Mouse (Mus musculus): Measurements from ENCODE around the gene Stc2. TPM values are rescaled to one million over a fixed set of nuclear protein-coding genes. Genes with fewer than 3 reads are reported as not detected.
A peak's percentile ranks its signal among the peaks of the same experiment; 100 is the strongest.

The Stc2 gene
- total RNA-seq, 2 experiments from 2014 or later = 0.86 to 1.4 TPM

- no peak for DNase-seq
Measured at GRCm38 (mm10) chr11:31366421-31366820, 3.5 kb downstream of the Stc2 start.

DNA sequence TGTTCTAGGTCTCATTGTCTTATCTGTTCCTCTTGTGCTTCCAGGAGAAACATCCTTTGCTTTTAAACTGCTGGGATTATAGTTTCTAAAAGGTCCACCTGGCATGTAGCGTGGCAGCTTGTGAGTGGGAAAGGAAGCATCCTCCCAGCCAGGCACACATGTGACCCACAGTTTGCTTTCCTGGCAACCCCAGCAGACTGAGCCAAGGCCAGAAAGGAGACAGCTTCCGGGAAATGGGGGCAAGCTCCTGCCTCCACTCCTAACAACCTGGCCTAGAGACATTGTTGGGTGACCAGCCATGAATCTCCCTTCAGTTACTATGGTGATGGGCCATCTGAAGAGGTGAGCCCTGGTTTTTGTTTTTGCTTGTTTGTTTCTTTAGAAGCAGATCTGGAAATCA lies 3.9 kb downstream of the Stc2 start:
- no peak for DNase-seq

GRCm38 (mm10) chr11:31365280-31365679 lies 4.6 kb downstream of the Stc2 start:
- peak in 1 of 2 experiments; percentile 17 for DNase-seq

DNA sequence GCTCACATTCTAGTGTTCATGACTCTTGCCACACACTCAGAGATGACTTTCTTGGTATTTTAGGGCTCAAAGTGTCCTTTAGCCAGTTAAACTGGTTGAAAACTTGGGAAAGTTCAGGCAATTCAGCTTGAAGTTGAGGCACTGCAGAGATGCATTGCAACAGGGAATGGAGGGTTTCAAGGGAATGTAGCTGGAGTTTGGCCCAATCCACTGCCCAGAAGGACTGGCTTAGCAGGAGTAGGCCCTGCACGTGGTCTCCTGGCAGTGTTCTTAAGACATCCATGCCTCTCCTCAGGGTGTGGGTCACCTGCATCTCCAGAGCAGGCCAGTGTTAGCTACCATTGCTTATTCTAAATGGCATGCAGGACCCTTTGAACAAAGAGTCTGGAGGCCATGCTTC lies 7.0 kb downstream of the Stc2 start:
- no peak for DNase-seq

DNA sequence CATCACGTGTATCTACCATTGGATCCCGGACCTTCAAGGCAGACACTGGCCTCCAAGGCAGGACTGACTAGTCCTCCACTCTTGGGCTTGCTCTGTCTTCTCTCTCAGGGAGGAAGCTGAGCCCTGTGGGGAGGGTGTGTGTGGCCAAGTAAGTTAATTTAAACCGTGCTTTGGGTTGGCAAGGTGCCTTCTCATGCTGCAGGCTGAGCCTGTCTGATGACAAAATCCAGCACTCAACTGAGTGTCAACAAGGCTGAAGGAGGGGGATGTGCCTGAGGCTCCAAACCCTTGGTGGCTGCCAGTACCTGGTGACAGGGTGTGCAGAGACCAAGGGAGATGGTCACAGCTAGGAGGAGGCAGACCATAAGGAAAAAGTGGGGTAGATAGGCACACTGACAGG lies 7.5 kb downstream of the Stc2 start:
- no peak for DNase-seq

DNA sequence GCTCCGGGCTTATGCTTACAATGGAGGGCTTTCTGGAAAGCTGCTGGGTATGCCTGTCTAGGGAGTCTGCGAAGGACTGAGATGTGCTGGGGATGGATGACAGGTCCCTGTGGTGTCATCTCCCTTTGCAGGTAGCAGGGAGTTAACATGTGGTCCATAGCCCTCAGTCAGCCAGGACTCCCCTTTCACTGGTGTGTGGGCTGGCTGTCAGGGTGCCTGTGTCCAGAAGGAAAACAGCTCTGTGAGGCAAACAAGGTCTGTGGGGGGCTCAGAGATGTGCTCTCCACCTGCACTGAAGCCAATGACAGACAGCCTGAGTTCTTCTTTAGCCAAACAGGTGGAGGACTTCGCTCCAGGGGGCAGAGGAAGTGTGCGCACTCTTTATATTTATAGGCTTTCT lies 8.8 kb downstream of the Stc2 start:
- DNase-seq = no peak

DNA sequence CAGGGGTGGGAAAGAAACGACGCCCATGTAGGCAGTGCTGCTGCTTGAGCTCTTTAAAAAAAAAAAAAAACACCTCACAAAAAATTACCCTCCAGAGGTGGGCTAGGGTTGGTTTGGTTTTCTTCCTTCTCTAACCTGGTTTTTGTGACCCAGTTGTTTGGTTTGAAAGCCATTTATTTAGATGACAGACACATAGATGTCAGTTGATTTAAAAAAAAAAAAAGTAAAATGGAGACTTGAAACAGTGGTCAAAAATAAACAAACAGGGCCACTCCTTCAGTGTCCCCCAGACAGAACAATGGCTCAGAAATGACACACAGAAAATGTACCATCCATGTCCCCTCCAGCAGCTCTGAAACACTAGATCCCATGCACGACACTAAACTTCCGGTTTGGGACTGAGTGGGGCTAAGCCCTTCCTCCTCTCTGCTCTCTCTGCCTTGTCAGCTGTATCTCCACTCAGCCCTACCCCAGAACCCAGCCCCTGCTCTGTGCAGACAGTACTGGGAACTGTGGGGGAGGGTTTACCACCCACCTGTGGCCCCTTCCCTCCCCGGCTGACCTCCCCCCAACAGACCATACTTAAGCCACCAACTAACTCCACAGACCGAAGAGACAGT lies 10.5 kb downstream of the Stc2 start:
- DNase-seq = no peak

- no peak for DNase-seq
Measured at GRCm38 (mm10) chr11:31358453-31358852, 11.4 kb downstream of the Stc2 start.

DNA sequence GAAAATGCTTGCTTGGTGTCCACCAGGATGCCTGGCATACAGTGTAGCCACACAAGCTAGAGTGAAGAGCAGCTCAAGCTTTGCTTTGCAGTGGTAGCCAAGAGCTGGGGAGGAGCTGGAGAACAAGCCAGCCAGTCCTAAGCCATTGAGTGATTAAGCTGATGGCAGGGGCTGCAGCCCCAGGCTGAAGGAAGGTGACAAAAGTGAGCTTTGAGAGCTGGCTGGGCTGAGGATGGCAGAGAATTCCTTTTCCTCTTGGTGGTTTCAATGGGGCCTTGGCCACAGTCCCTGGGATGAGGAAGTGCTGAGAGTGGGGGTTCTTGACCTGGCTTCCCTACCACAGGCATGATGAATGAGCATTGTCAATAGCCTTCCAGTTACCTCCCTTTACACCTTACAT lies 13.0 kb downstream of the Stc2 start:
- DNase-seq = no peak

- no peak for DNase-seq
Measured at GRCm38 (mm10) chr11:31355737-31356136, 14.1 kb downstream of the Stc2 start.

- DNase-seq = no peak
Measured at GRCm38 (mm10) chr11:31354514-31354913, 15.4 kb downstream of the Stc2 start.

Other genes with a start within 250 kb of the Stc2 start
- gene Gm17332, start 187.6 kb downstream of the Stc2 start, total RNA-seq (2021) = not detected

Data from adrenal gland, postnatal 36 days (tissue).